Mouse (Mus musculus) heart, postnatal 0 days (tissue): ENCODE measurements around the gene Rwdd3.

Experiments
- CTCF ChIP-seq: IDR thresholded peaks from 2 replicates; pipeline ENCODE4 v1.5.1; 2016; ENCODE audit warnings: antibody characterized with exemption, control low read depth, low read depth
- EP300 ChIP-seq: IDR thresholded peaks from 2 replicates; pipeline ENCODE4 v1.6.1; 2016; ENCODE audit warnings: antibody characterized with exemption, low read depth

DNA sequence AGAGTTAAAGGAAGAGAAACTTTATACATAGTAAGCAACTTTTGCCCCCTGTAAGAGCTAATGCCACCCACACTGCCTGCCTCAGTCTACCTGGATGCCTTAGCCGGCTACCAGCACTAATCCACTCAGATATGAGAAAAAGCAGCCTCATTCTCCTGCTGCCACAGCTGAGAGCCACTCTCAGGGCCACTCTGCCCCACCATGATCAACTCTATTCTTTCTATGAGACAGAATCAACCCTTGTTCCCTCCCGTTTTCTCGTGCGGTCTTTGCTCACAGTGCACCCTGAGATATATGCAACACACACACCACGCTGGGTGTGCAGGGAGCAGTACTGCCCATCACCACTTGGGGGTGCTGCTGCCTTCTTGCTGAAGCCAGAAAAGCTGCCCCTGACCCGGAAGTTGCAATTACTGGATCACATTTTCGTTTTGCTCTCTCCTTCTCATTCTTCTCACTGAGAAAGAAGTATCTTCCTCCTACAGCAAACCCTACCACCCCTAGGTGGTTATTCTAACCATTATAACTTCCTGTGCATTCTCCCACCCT is 8.2 kb downstream of the Rwdd3 start:
- TF ChIP-seq CTCF: peak; percentile 67
- no peak for TF ChIP-seq EP300
